In genomic region chr6:89310236-89310635, GRCm38 (mm10) we compare ENCODE assay signal across 10 mouse cellular contexts.
"Had no signal": no experiment of that assay in that cellular context is flagged by ENCODE, and none has a peak within 500 bp of the region (broad histone marks: within the 10 kb centered on the region; RNA-seq: fewer than 3 reads in every experiment).

No protein-coding gene starts in this region.

- H3K27ac ChIP-seq: limb, embryonic 15.5 days; liver, embryonic 12.5 days; macrophage; midbrain, embryonic 13.5 days; stomach, postnatal 0 days had no signal

- H3K4me3 ChIP-seq: limb, embryonic 15.5 days; liver, embryonic 12.5 days; megakaryocyte, embryonic 14.5 days; midbrain, embryonic 13.5 days had no signal

- DNase-seq: kidney, postnatal 10 days; lung, embryonic 14.5 days; lung, postnatal 10 days; thymus, postnatal 4 days had no signal
